ENCODE assay signal across 8 mouse cellular contexts in the genomic region with DNA sequence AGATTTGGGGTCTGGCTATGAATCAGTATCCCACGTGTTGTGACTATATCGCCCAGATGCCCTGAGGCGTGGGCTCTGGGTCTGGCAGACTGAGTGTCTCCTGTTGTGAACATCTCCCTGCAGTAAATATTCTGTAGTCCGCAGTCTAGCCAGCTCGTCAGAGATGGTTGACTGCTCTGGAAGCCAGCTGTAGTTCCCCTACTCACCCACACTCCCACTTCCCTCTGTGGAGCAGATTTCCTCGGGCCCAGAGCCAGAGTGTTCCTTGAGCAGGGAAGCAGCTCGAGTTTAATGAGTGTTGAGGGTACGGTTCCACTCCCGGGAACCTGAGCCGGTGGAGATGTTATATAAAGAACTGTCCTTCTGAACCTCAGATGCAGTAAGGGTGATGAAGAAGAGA.
DNase-seq lines count a peak whose midpoint lies in the region; ATAC-seq lines count a peak whose summit lies in the region.

No protein-coding gene starts in this region.

- H3K27me3 ChIP-seq in limb, embryonic 13.5 days, result peaks cover 22% of the 10 kb centered on the region; the same call in 1 of the 2 replicates
- H3K27me3 ChIP-seq in limb, embryonic 10.5 days (ENCODE audit: low read depth, poor library complexity, severe bottlenecking), result no peaks in the 10 kb centered on the region
- H3K27me3 ChIP-seq in limb, embryonic 15.5 days, result no peaks in the 10 kb centered on the region
- H3K27me3 ChIP-seq in heart, embryonic 10.5 days (ENCODE audit: insufficient read depth, poor library complexity, severe bottlenecking), result no peaks in the 10 kb centered on the region

- peak; percentile 49; the same call in 1 of the 2 replicates for ATAC-seq in limb, embryonic 13.5 days (ENCODE audit: low FRiP score, low read depth)
- peak; percentile 42; the same call in 1 of the 2 replicates for ATAC-seq in limb, embryonic 15.5 days (ENCODE audit: insufficient number of reproducible peaks, low FRiP score, low TSS enrichment, low read depth)

- DNase-seq in limb, embryonic 10.5 days (ENCODE audit: low spot score), result no peak
- DNase-seq in frontal cortex, postnatal 10 days (ENCODE audit: low spot score in 2 of 2), result peak; percentile 9 to 16
- peak; percentile 61 for DNase-seq in kidney, postnatal 14 days
- no peak for DNase-seq in heart, embryonic 10.5 days (ENCODE audit: low spot score)
- DNase-seq in embryo, embryonic 10 days (ENCODE audit: low spot score), result no peak
- DNase-seq in spleen, postnatal 36 days (ENCODE audit: low spot score in 2 of 2), result no peak

- no peak overlapping the region for H3K9ac ChIP-seq in limb, embryonic 13.5 days
- H3K9ac ChIP-seq in limb, embryonic 15.5 days, result no peak overlapping the region

- no peak overlapping the region for H3K27ac ChIP-seq in limb, embryonic 13.5 days
- H3K27ac ChIP-seq in limb, embryonic 10.5 days, result no peak overlapping the region
- no peak overlapping the region for H3K27ac ChIP-seq in limb, embryonic 15.5 days
- no peak overlapping the region for H3K27ac ChIP-seq in heart, embryonic 10.5 days

- no peak overlapping the region for H3K4me2 ChIP-seq in limb, embryonic 13.5 days (replicated peaks)
- H3K4me2 ChIP-seq in limb, embryonic 15.5 days, result no peak overlapping the region

- peaks cover 11% of the 10 kb centered on the region for H3K4me1 ChIP-seq in limb, embryonic 13.5 days
- peaks cover 19% of the 10 kb centered on the region for H3K4me1 ChIP-seq in limb, embryonic 10.5 days
- peaks cover 9% of the 10 kb centered on the region for H3K4me1 ChIP-seq in limb, embryonic 15.5 days
- H3K4me1 ChIP-seq in heart, embryonic 10.5 days, result peaks cover 32% of the 10 kb centered on the region

- no peaks in the 10 kb centered on the region for H3K9me3 ChIP-seq in limb, embryonic 13.5 days
- H3K9me3 ChIP-seq in limb, embryonic 10.5 days (replicated peaks), result no peaks in the 10 kb centered on the region
- H3K9me3 ChIP-seq in limb, embryonic 15.5 days, result no peaks in the 10 kb centered on the region
- H3K9me3 ChIP-seq in heart, embryonic 10.5 days, result no peaks in the 10 kb centered on the region

- 37% methylated on average over 10 of the region's 10 CpGs for WGBS in limb, embryonic 13.5 days
- 78% methylated on average over 10 of the region's 10 CpGs for WGBS in limb, embryonic 10.5 days
- WGBS in limb, embryonic 15.5 days, result 26% methylated on average over 10 of the region's 10 CpGs
- 75% methylated on average over 10 of the region's 10 CpGs for WGBS in heart, embryonic 10.5 days

- no peak overlapping the region for H3K4me3 ChIP-seq in limb, embryonic 13.5 days
- no peak overlapping the region for H3K4me3 ChIP-seq in limb, embryonic 10.5 days
- no peak overlapping the region for H3K4me3 ChIP-seq in limb, embryonic 15.5 days
- H3K4me3 ChIP-seq in heart, embryonic 10.5 days, result no peak overlapping the region

- H3K36me3 ChIP-seq in limb, embryonic 13.5 days, result peaks cover 13% of the 10 kb centered on the region
- H3K36me3 ChIP-seq in limb, embryonic 10.5 days, result peaks cover 76% of the 10 kb centered on the region
- H3K36me3 ChIP-seq in limb, embryonic 15.5 days, result 0 out of 2 replicates have a peak, but pooled peaks cover 4% of the 10 kb centered on the region
- H3K36me3 ChIP-seq in heart, embryonic 10.5 days, result peaks cover 22% of the 10 kb centered on the region

Comparison
In these comparisons a context has a peak if more than half of its experiments do, and no peak if none do; other contexts are left out.
1. DNase-seq: peak in frontal cortex, postnatal 10 days (2 of 2) and kidney, postnatal 14 days (single experiment); none in limb, embryonic 10.5 days (single experiment), heart, embryonic 10.5 days (single experiment), embryo, embryonic 10 days (single experiment) and spleen, postnatal 36 days (0 of 2).